Mouse (Mus musculus) heart, postnatal 14 days (tissue): Measurements from ENCODE around the gene Fam19a5. TPM values are rescaled to one million over a fixed set of nuclear protein-coding genes. Genes with fewer than 3 reads are reported as not detected.
A peak's percentile ranks its signal among the peaks of the same experiment; 100 is the strongest.

Experiments used
- DNase-seq, 2 experiments: peaks; one replicate each; pipeline ENCODE4 v3.0.0; 2021 to 2022
- intact Hi-C: fragments of 180-260 bp; cut with DNase I; formaldehyde crosslinking; loops from one replicate; pipeline ENCODE4 v1.15.1; 2025
- long read RNA-seq, 2 experiments: library from polyadenylated mRNA; stranded (forward); transcript quantifications; one replicate each; pipeline ENCODE4 v2.0.0; 2021
- total RNA-seq, 2 experiments: library from RNA; stranded (reverse); gene quantifications; 2 replicates each; pipeline ENCODE4 v1.2.3; 2021

Fam19a5 gene
- total RNA-seq = 1 to 10 TPM; 1.5 to 1.6 TPM
- long read RNA-seq, experiment 1, partial matches to known transcripts = 0 of 1 reads
- long read RNA-seq, experiment 1, other reads (novel, unspliced or antisense) = 0 of 1 reads
- long read RNA-seq, experiment 2 = 0 reads

- no peak for DNase-seq
- intact Hi-C loops = loop anchor here (10.0 kb wide), 1 partner anchor 1129 kb away; no protein-coding TSS in a partner anchor
These were observed at the start of gene Fam19a5 for GRCm38 (mm10) chr15:87543599-87544338. Gene Fam19a5, plus strand, starts transcription at chr15:87544299.

- intact Hi-C loops = no loop called here
- DNase-seq = no peak
These were observed 42.4 kb upstream of the Fam19a5 start for GRCm38 (mm10) chr15:87501737-87502136.

GRCm38 (mm10) chr15:87507349-87507748 is 36.8 kb upstream of the Fam19a5 start:
- DNase-seq = no peak
- intact Hi-C loops = no loop called here

- intact Hi-C loops = no loop called here
- no peak for DNase-seq
These were observed 33.2 kb upstream of the Fam19a5 start for GRCm38 (mm10) chr15:87510886-87511285.

GRCm38 (mm10) chr15:87518161-87518560 is 25.9 kb upstream of the Fam19a5 start:
- no peak for DNase-seq
- intact Hi-C loops = no loop called here

GRCm38 (mm10) chr15:87529271-87529670 is 14.8 kb upstream of the Fam19a5 start:
- intact Hi-C loops = no loop called here

GRCm38 (mm10) chr15:87541656-87542055 is 2.4 kb upstream of the Fam19a5 start:
- intact Hi-C loops = loop anchor here (10.0 kb wide), 1 partner anchor 1127 kb away; no protein-coding TSS in a partner anchor
- no peak for DNase-seq

More at GRCm38 (mm10) chr15:87529271-87529670, 14.8 kb upstream of the Fam19a5 start:
- no peak for DNase-seq

GRCm38 (mm10) chr15:87544401-87545129 is 466 bp downstream of the Fam19a5 start:
- intact Hi-C loops = loop anchor here (10.0 kb wide), 1 partner anchor 1130 kb away; no protein-coding TSS in a partner anchor
- DNase-seq = peak; percentile 30 to 42

GRCm38 (mm10) chr15:87545130-87545642 is 1.1 kb downstream of the Fam19a5 start:
- DNase-seq = no peak

GRCm38 (mm10) chr15:87545731-87546360 is 1.7 kb downstream of the Fam19a5 start:
- intact Hi-C loops = loop anchor here (10.0 kb wide), 1 partner anchor 1131 kb away; no protein-coding TSS in a partner anchor
- DNase-seq = no peak

More at GRCm38 (mm10) chr15:87545130-87545642, 1.1 kb downstream of the Fam19a5 start:
- intact Hi-C loops = loop anchor here (10.0 kb wide), 1 partner anchor 1130 kb away; no protein-coding TSS in a partner anchor

GRCm38 (mm10) chr15:87547022-87547421 is 2.9 kb downstream of the Fam19a5 start:
- DNase-seq = peak in 1 of 2 experiments; percentile 6
- intact Hi-C loops = loop anchor here (10.0 kb wide), 1 partner anchor 1132 kb away; no protein-coding TSS in a partner anchor

- intact Hi-C loops = loop anchor here (10.0 kb wide), 2 partner anchors 175 to 1135 kb away; no protein-coding TSS in a partner anchor
- no peak for DNase-seq
These were observed 5.6 kb downstream of the Fam19a5 start for GRCm38 (mm10) chr15:87549724-87550123.

GRCm38 (mm10) chr15:87550756-87551155 is 6.7 kb downstream of the Fam19a5 start:
- intact Hi-C loops = loop anchor here (10.0 kb wide), 1 partner anchor 176 kb away; no protein-coding TSS in a partner anchor
- no peak for DNase-seq

- DNase-seq = no peak
- intact Hi-C loops = loop anchor here (10.0 kb wide), 1 partner anchor 177 kb away; no protein-coding TSS in a partner anchor
These were observed 7.5 kb downstream of the Fam19a5 start for GRCm38 (mm10) chr15:87551556-87551955.

- no peak for DNase-seq
- intact Hi-C loops = loop anchor here (10.0 kb wide), 1 partner anchor 181 kb away; no protein-coding TSS in a partner anchor
These were observed 11.7 kb downstream of the Fam19a5 start for GRCm38 (mm10) chr15:87555811-87556210.

- intact Hi-C loops = no loop called here
- no peak for DNase-seq
These were observed 20.2 kb downstream of the Fam19a5 start for GRCm38 (mm10) chr15:87564331-87564730.

- intact Hi-C loops = no loop called here
- peak in 1 of 2 experiments; percentile 7 for DNase-seq
These were observed 22.2 kb downstream of the Fam19a5 start for GRCm38 (mm10) chr15:87566040-87566929.

GRCm38 (mm10) chr15:87570182-87570581 is 26.1 kb downstream of the Fam19a5 start:
- intact Hi-C loops = no loop called here
- DNase-seq = no peak

- no peak for DNase-seq
- intact Hi-C loops = no loop called here
These were observed 35.8 kb downstream of the Fam19a5 start for GRCm38 (mm10) chr15:87579861-87580260.
